Comparison of ENCODE assay signal across 8 mouse cellular contexts in genomic region chr7:30664529-30665200, GRCm38 (mm10). TPM values are rescaled to one million over a fixed set of nuclear protein-coding genes. Genes with fewer than 3 reads are reported as not detected.
DNase-seq lines count a peak whose midpoint lies in the region; ATAC-seq and TF ChIP-seq lines count a peak whose summit lies in the region.

Gene Haus5, minus strand, starts transcription at chr7:30664994.

- WGBS in heart, embryonic 12.5 days: under 1% methylated on average over 34 of the region's 34 CpGs
- WGBS in kidney, postnatal 0 days: 1% methylated on average over 34 of the region's 34 CpGs
- 1% methylated on average over 34 of the region's 34 CpGs for WGBS in liver, embryonic 11.5 days
- 1% methylated on average over 34 of the region's 34 CpGs for WGBS in stomach, embryonic 14.5 days

- 0 out of 2 replicates have a peak, but pooled peaks cover 8% of the 10 kb centered on the region for H3K4me1 ChIP-seq in heart, embryonic 12.5 days (replicated peaks)
- H3K4me1 ChIP-seq in kidney, postnatal 0 days (replicated peaks; ENCODE audit: insufficient read depth, low read length): no peaks in the 10 kb centered on the region; the same call in 1 of the 2 replicates
- H3K4me1 ChIP-seq in liver, embryonic 11.5 days (replicated peaks; ENCODE audit: control insufficient read depth, insufficient read depth, low read length): peaks cover 3% of the 10 kb centered on the region; the same call in 1 of the 2 replicates
- no peaks in the 10 kb centered on the region for H3K4me1 ChIP-seq in stomach, embryonic 14.5 days (ENCODE audit: control insufficient read depth, insufficient read depth, low read length)

- peak; percentile 5; the same call in 1 of the 2 replicates for TF ChIP-seq CTCF in kidney, postnatal 0 days (IDR thresholded peaks at IDR 0.05; ENCODE audit: low read depth)

- no peaks in the 10 kb centered on the region; the same call in 1 of the 2 replicates for H3K27me3 ChIP-seq in heart, embryonic 12.5 days (replicated peaks)
- no peaks in the 10 kb centered on the region for H3K27me3 ChIP-seq in kidney, postnatal 0 days (ENCODE audit: insufficient read depth, low read length)
- no peaks in the 10 kb centered on the region; the same call in 1 of the 2 replicates for H3K27me3 ChIP-seq in liver, embryonic 11.5 days (replicated peaks; ENCODE audit: control insufficient read depth, insufficient read depth, low read length)
- H3K27me3 ChIP-seq in stomach, embryonic 14.5 days (ENCODE audit: control insufficient read depth, insufficient read depth, low read length): no peaks in the 10 kb centered on the region

- H3K9me3 ChIP-seq in heart, embryonic 12.5 days (replicated peaks): no peaks in the 10 kb centered on the region
- no peaks in the 10 kb centered on the region for H3K9me3 ChIP-seq in kidney, postnatal 0 days (replicated peaks; ENCODE audit: low read length)
- no peaks in the 10 kb centered on the region for H3K9me3 ChIP-seq in liver, embryonic 11.5 days (ENCODE audit: control insufficient read depth, low read length)
- no peaks in the 10 kb centered on the region for H3K9me3 ChIP-seq in stomach, embryonic 14.5 days (ENCODE audit: control insufficient read depth, low read depth, low read length)

- H3K4me3 ChIP-seq in heart, embryonic 12.5 days: peak within 1 kb of the TSS; percentile 95
- peak within 1 kb of the TSS; percentile 70 for H3K4me3 ChIP-seq in kidney, postnatal 0 days (replicated peaks; ENCODE audit: low read depth, low read length)
- peak within 1 kb of the TSS; percentile 83 for H3K4me3 ChIP-seq in liver, embryonic 11.5 days (ENCODE audit: low read depth, low read length)
- peak within 1 kb of the TSS; percentile 70 for H3K4me3 ChIP-seq in stomach, embryonic 14.5 days (ENCODE audit: low read depth, low read length)

- H3K36me3 ChIP-seq in heart, embryonic 12.5 days: peaks cover 23% of the 10 kb centered on the region
- peaks cover 4% of the 10 kb centered on the region; the same call in 1 of the 2 replicates for H3K36me3 ChIP-seq in kidney, postnatal 0 days (ENCODE audit: insufficient read depth, low read length)
- H3K36me3 ChIP-seq in liver, embryonic 11.5 days (ENCODE audit: control insufficient read depth, insufficient read depth, low read length): peaks cover 18% of the 10 kb centered on the region
- peaks cover 18% of the 10 kb centered on the region for H3K36me3 ChIP-seq in stomach, embryonic 14.5 days (ENCODE audit: control insufficient read depth, insufficient read depth, low read length)

- peak within 1 kb of the TSS; percentile 56 for H3K27ac ChIP-seq in heart, embryonic 12.5 days (ENCODE audit: poor library complexity, severe bottlenecking)
- H3K27ac ChIP-seq in kidney, postnatal 0 days: no peak within 1 kb of the TSS
- peak within 1 kb of the TSS; percentile 52 for H3K27ac ChIP-seq in liver, embryonic 11.5 days (ENCODE audit: low read depth, low read length)
- H3K27ac ChIP-seq in stomach, embryonic 14.5 days (ENCODE audit: low read length): no peak within 1 kb of the TSS

- H3K4me2 ChIP-seq in heart, embryonic 12.5 days: peak within 1 kb of the TSS; percentile 94
- peak within 1 kb of the TSS; percentile 93 for H3K4me2 ChIP-seq in kidney, postnatal 0 days (ENCODE audit: low read length)
- peak within 1 kb of the TSS; percentile 95 for H3K4me2 ChIP-seq in liver, embryonic 11.5 days
- H3K4me2 ChIP-seq in stomach, embryonic 14.5 days (replicated peaks; ENCODE audit: low read depth, low read length): peak within 1 kb of the TSS; percentile 91

- peak within 1 kb of the TSS; percentile 93 for H3K9ac ChIP-seq in heart, embryonic 12.5 days
- H3K9ac ChIP-seq in kidney, postnatal 0 days (ENCODE audit: low read depth, low read length): peak within 1 kb of the TSS; percentile 71
- H3K9ac ChIP-seq in liver, embryonic 11.5 days (ENCODE audit: low read depth, low read length): peak within 1 kb of the TSS; percentile 93
- peak within 1 kb of the TSS; percentile 68 for H3K9ac ChIP-seq in stomach, embryonic 14.5 days (replicated peaks; ENCODE audit: low read depth, low read length)

- ATAC-seq in erythroblast, adult 5-6 weeks (replicated peaks; ENCODE audit: low FRiP score, poor library complexity, severe bottlenecking): peak; percentile 98
- ATAC-seq in heart, embryonic 12.5 days (ENCODE audit: insufficient number of reproducible peaks, low FRiP score): peak; percentile 87
- peak; percentile 96 for ATAC-seq in kidney, postnatal 0 days (replicated peaks; ENCODE audit: low FRiP score, low read depth)
- ATAC-seq in liver, embryonic 11.5 days (replicated peaks; ENCODE audit: low FRiP score): peak; percentile 90
- peak; percentile 95 for ATAC-seq in stomach, embryonic 14.5 days (ENCODE audit: insufficient number of reproducible peaks, insufficient read depth, low FRiP score, low read depth)

- DNase-seq in B cell, adult 2 months: peak; percentile 96 to 97
- peak; percentile 98 for DNase-seq in brain, adult 2 months (ENCODE audit: low read depth, low spot score)
- DNase-seq in kidney, postnatal 0 days (ENCODE audit: low spot score): peak; percentile 94
- peak; percentile 90 for DNase-seq in liver, embryonic 11.5 days (ENCODE audit: low spot score)
- DNase-seq in naive thymus-derived CD4-positive, alpha-beta T cell, adult 2 months (ENCODE audit: low read depth): peak; percentile 96

RNA-seq across cellular contexts. Expression of gene Haus5, which starts in this region (rescaled TPM):
- total RNA-seq in erythroblast, adult 5-6 weeks (2015; ENCODE audit: low replicate concordance): 1.5 and 9.2 TPM in 2 replicates
- total RNA-seq in erythroblast, adult 5-6 weeks (2017; ENCODE audit: low replicate concordance): 10.5 and 13.7 TPM in 2 replicates
- 35.4 and 36.3 TPM in 2 replicates for polyA plus RNA-seq in heart, embryonic 12.5 days (2016; fragmentation: Nextera tagmentation; extraction: Ambion mirVana)
- 25.2 and 28.8 TPM in 2 replicates for polyA plus RNA-seq in kidney, postnatal 0 days (2015; fragmentation: Nextera tagmentation; extraction: Ambion mirVana)
- 64.3 and 65.6 TPM in 2 replicates for polyA plus RNA-seq in liver, embryonic 11.5 days (2014; fragmentation: Nextera tagmentation; extraction: Ambion mirVana)
- 48.5 and 50.5 TPM in 2 replicates for polyA plus RNA-seq in stomach, embryonic 14.5 days (2014; fragmentation: Nextera tagmentation; extraction: Ambion mirVana)

Comparison
In these comparisons a context has a peak if more than half of its experiments do, and no peak if none do; other contexts are left out.
1. H3K27ac ChIP-seq: peak in heart, embryonic 12.5 days (single experiment) and liver, embryonic 11.5 days (single experiment); none in kidney, postnatal 0 days (single experiment) and stomach, embryonic 14.5 days (single experiment).
2. Peak in every context shown above with its lines, with median percentiles within 50 percentile points of each other: DNase-seq, ATAC-seq, H3K4me2 ChIP-seq, H3K4me3 ChIP-seq and H3K9ac ChIP-seq.